Mouse (Mus musculus) cerebellum, adult 2 months (tissue): Measurements from ENCODE around the gene Pus7l. TPM values are rescaled to one million over a fixed set of nuclear protein-coding genes. Genes with fewer than 3 reads are reported as not detected.
A peak's percentile ranks its signal among the peaks of the same experiment; 100 is the strongest.

Source experiments
- DNase-seq, 2 experiments: peaks; one replicate each; pipeline ENCODE4 v3.0.0; 2021
- H3K27ac ChIP-seq: fragments of 200-500 bp; 2 replicates; pipeline ENCODE4 v1.5.1; 2012; ENCODE audit warnings: low read length, control low read depth, inconsistent platforms; ENCODE audit not compliant: insufficient read depth
- H3K27me3 ChIP-seq: fragments of 200-500 bp; 2 replicates; pipeline ENCODE4 v1.6.1; 2012; ENCODE audit warnings: inconsistent platforms, mild to moderate bottlenecking, low read length, moderate library complexity; ENCODE audit not compliant: control insufficient read depth, insufficient read depth
- H3K4me1 ChIP-seq: fragments of 200-500 bp; 2 replicates; pipeline ENCODE4 v1.6.1; 2011; ENCODE audit warnings: low read length; ENCODE audit not compliant: control insufficient read depth, insufficient read depth
- H3K4me3 ChIP-seq: fragments of 200-500 bp; replicated peaks from 2 replicates; pipeline ENCODE3; 2011; ENCODE audit warnings: mild to moderate bottlenecking, low read depth, low read length, control low read depth; ENCODE audit not compliant: insufficient read depth
- CTCF ChIP-seq: fragments of 200-500 bp; IDR thresholded peaks from 2 replicates; pipeline ENCODE4 v1.5.1; 2011; ENCODE audit warnings: low read depth, mild to moderate bottlenecking, control low read depth, low read length, moderate library complexity, borderline replicate concordance; ENCODE audit not compliant: insufficient read depth
- POLR2A ChIP-seq: fragments of 200-500 bp; IDR thresholded peaks from 2 replicates; pipeline ENCODE4 v1.6.1; 2011; ENCODE audit warnings: low read length, control low read depth, borderline replicate concordance; ENCODE audit not compliant: insufficient read depth
- WGBS: fragments of 180-500 bp; shearing (Covaris S2); methylation state at CpG from one replicate; pipeline ENCODE4 v1.1.7; 2018; 5-methylcytosine and 5-hydroxymethylcytosine counted together
- polyA plus RNA-seq: library from polyadenylated mRNA; depleted of rRNA; stranded (reverse); fragments of >200 nt; gene quantifications from 2 replicates; pipeline ENCODE4 v1.2.3, GENCODE M21; 2012

Gene Pus7l
- polyA plus RNA-seq, 1 experiment: 1.7 TPM

GRCm38 (mm10) chr15:94582000-94582593 lies 38.8 kb upstream of the Pus7l start:
- no peak overlapping the region for H3K4me3 ChIP-seq
- H3K27ac ChIP-seq: no peak overlapping the region
- no peaks in the 10 kb centered on the region for H3K4me1 ChIP-seq
- 63% methylated on average over 7 of the region's 7 CpGs for WGBS
- H3K27me3 ChIP-seq: no peaks in the 10 kb centered on the region
- DNase-seq: no peak
- TF ChIP-seq CTCF (no peak), POLR2A (no peak)

GRCm38 (mm10) chr15:94574566-94575268 lies 31.4 kb upstream of the Pus7l start:
- peaks cover 3% of the 10 kb centered on the region; the same call in 1 of the 2 replicates for H3K4me1 ChIP-seq
- H3K27me3 ChIP-seq: no peaks in the 10 kb centered on the region
- DNase-seq: no peak
- WGBS: 63% methylated on average over 4 of the region's 4 CpGs
- no peak overlapping the region for H3K27ac ChIP-seq
- TF ChIP-seq POLR2A: no peak
- no peak for TF ChIP-seq CTCF
- no peak overlapping the region for H3K4me3 ChIP-seq

GRCm38 (mm10) chr15:94572746-94573145 lies 29.4 kb upstream of the Pus7l start:
- TF ChIP-seq POLR2A (no peak), CTCF (no peak)
- Histone ChIP-seq H3K27ac (no peak overlapping the region), H3K4me1 (peaks cover 3% of the 10 kb centered on the region; the same call in 1 of the 2 replicates), H3K4me3 (no peak overlapping the region), H3K27me3 (no peaks in the 10 kb centered on the region)
- WGBS: 67% methylated on average over 8 of the region's 8 CpGs
- no peak for DNase-seq

- no peaks in the 10 kb centered on the region for H3K27me3 ChIP-seq
- peak in 1 of 2 experiments; percentile 18 for DNase-seq
- peaks cover 3% of the 10 kb centered on the region; the same call in 1 of the 2 replicates for H3K4me1 ChIP-seq
- TF ChIP-seq POLR2A (no peak), CTCF (no peak)
- WGBS: 48% methylated on average over 4 of the region's 4 CpGs
- H3K4me3 ChIP-seq: no peak overlapping the region
- H3K27ac ChIP-seq: no peak overlapping the region
These were observed 28.2 kb upstream of the Pus7l start for GRCm38 (mm10) chr15:94571501-94571900.

GRCm38 (mm10) chr15:94568496-94569182 lies 25.3 kb upstream of the Pus7l start:
- no peak for DNase-seq
- no peak overlapping the region for H3K27ac ChIP-seq
- 93% methylated on average over 10 of the region's 10 CpGs for WGBS
- H3K4me3 ChIP-seq: no peak overlapping the region
- H3K27me3 ChIP-seq: no peaks in the 10 kb centered on the region
- peaks cover 3% of the 10 kb centered on the region; the same call in 1 of the 2 replicates for H3K4me1 ChIP-seq
- TF ChIP-seq POLR2A (no peak), CTCF (no peak)

GRCm38 (mm10) chr15:94565854-94566253 lies 22.5 kb upstream of the Pus7l start:
- Histone ChIP-seq H3K4me3 (no peak overlapping the region), H3K27ac (no peak overlapping the region), H3K4me1 (no peaks in the 10 kb centered on the region), H3K27me3 (no peaks in the 10 kb centered on the region)
- TF ChIP-seq CTCF (no peak), POLR2A (no peak)
- 88% methylated on average over 9 of the region's 9 CpGs for WGBS
- DNase-seq: no peak

GRCm38 (mm10) chr15:94564909-94565308 lies 21.6 kb upstream of the Pus7l start:
- 85% methylated on average over 2 of the region's 2 CpGs for WGBS
- Histone ChIP-seq H3K4me1 (no peaks in the 10 kb centered on the region), H3K27me3 (no peaks in the 10 kb centered on the region), H3K27ac (no peak overlapping the region), H3K4me3 (no peak overlapping the region)
- no peak for DNase-seq
- no peak for TF ChIP-seq POLR2A
- no peak for TF ChIP-seq CTCF
